Mouse (Mus musculus): ENCODE data around the gene Rsl24d1.

GRCm38 (mm10) chr9:73137341-73137886 lies 24.2 kb downstream of the Rsl24d1 start:
- no peak for TF ChIP-seq POLR2A (IDR thresholded peaks at IDR 0.05; ENCODE audit: control insufficient read depth, extremely low read depth, insufficient read depth, low read length, poor library complexity)
- TF ChIP-seq CTCF (IDR thresholded peaks at IDR 0.05; ENCODE audit: borderline replicate concordance, control insufficient read depth, extremely low read depth, insufficient read depth, low read length, poor library complexity), result no peak
